Mouse (Mus musculus) lung, adult 2 months (tissue): ENCODE measurements around the gene Gm49388. TPM values are rescaled to one million over a fixed set of nuclear protein-coding genes. Genes with fewer than 3 reads are reported as not detected.

Experiments
- DNase-seq: peaks from one replicate; pipeline ENCODE4 v3.0.0; 2022
- H3K4me1 ChIP-seq: fragments of 200-500 bp; 2 replicates; pipeline ENCODE4 v1.6.1; 2011; ENCODE audit warnings: low read length; ENCODE audit not compliant: control insufficient read depth, insufficient read depth
- H3K4me3 ChIP-seq: fragments of 200-500 bp; replicated peaks from 2 replicates; pipeline ENCODE3; 2011; ENCODE audit warnings: low read depth, mild to moderate bottlenecking, control low read depth, low read length; ENCODE audit errors: extremely low read depth
- CTCF ChIP-seq: fragments of 200-500 bp; IDR thresholded peaks from 2 replicates; pipeline ENCODE4 v1.5.1; 2011; ENCODE audit warnings: mild to moderate bottlenecking, low read length, control low read depth; ENCODE audit not compliant: insufficient read depth
- POLR2A ChIP-seq: fragments of 200-500 bp; IDR thresholded peaks from 2 replicates; pipeline ENCODE4 v1.6.1; 2011; ENCODE audit warnings: low read depth, mild to moderate bottlenecking, control low read depth, low read length, borderline replicate concordance; ENCODE audit errors: extremely low read depth
- WGBS: fragments of 180-500 bp; shearing (Covaris S2); methylation state at CpG from one replicate; pipeline ENCODE4 v1.1.7; 2018; 5-methylcytosine and 5-hydroxymethylcytosine counted together
- polyA plus RNA-seq: library from polyadenylated mRNA; depleted of rRNA; stranded (reverse); fragments of >200 nt; gene quantifications from 2 replicates; pipeline ENCODE4 v1.2.3, GENCODE M21; 2012

Gene Gm49388
- polyA plus RNA-seq, 1 experiment = not detected

- TF ChIP-seq CTCF (no peak), POLR2A (no peak)
- WGBS = 77% methylated on average over 8 of the region's 8 CpGs
- H3K4me1 ChIP-seq = peaks cover 6% of the 10 kb centered on the region
- H3K4me3 ChIP-seq = peak overlapping the region; percentile 81
- no peak for DNase-seq
Measured at GRCm38 (mm10) chr7:127801010-127801621, 15.7 kb downstream of the Gm49388 start.

- TF ChIP-seq CTCF (no peak), POLR2A (no peak)
- no peak for DNase-seq
- Histone ChIP-seq H3K4me1 (peaks cover 6% of the 10 kb centered on the region), H3K4me3 (no peak overlapping the region)
- WGBS = 89% methylated on average over 17 of the region's 17 CpGs
Measured at GRCm38 (mm10) chr7:127802313-127802712, 16.9 kb downstream of the Gm49388 start.

- H3K4me1 ChIP-seq = no peaks in the 10 kb centered on the region
- no peak for DNase-seq
- WGBS = 69% methylated on average over 5 of the region's 5 CpGs
- H3K4me3 ChIP-seq = no peak overlapping the region
- TF ChIP-seq CTCF (no peak), POLR2A (no peak)
Measured at GRCm38 (mm10) chr7:127808821-127809220, 23.4 kb downstream of the Gm49388 start.

GRCm38 (mm10) chr7:127809846-127810245, 24.4 kb downstream of the Gm49388 start:
- Histone ChIP-seq H3K4me1 (no peaks in the 10 kb centered on the region; the same call in 1 of the 2 replicates), H3K4me3 (no peak overlapping the region)
- TF ChIP-seq CTCF (no peak), POLR2A (no peak)
- no peak for DNase-seq
- WGBS = 88% methylated on average over 1 of the region's 1 CpGs

- Histone ChIP-seq H3K4me3 (no peak overlapping the region), H3K4me1 (no peaks in the 10 kb centered on the region; the same call in 1 of the 2 replicates)
- no peak for DNase-seq
- 80% methylated on average over 10 of the region's 10 CpGs for WGBS
- TF ChIP-seq POLR2A (no peak), CTCF (no peak)
Measured at GRCm38 (mm10) chr7:127810650-127811049, 25.2 kb downstream of the Gm49388 start.

GRCm38 (mm10) chr7:127811240-127811639, 25.8 kb downstream of the Gm49388 start:
- DNase-seq = no peak
- no peak for TF ChIP-seq POLR2A
- TF ChIP-seq CTCF = no peak
- H3K4me1 ChIP-seq = no peaks in the 10 kb centered on the region; the same call in 1 of the 2 replicates
- WGBS = 73% methylated on average over 4 of the region's 4 CpGs
- H3K4me3 ChIP-seq = no peak overlapping the region

- Histone ChIP-seq H3K4me3 (no peak overlapping the region), H3K4me1 (no peaks in the 10 kb centered on the region; the same call in 1 of the 2 replicates)
- 80% methylated on average over 3 of the region's 3 CpGs for WGBS
- TF ChIP-seq CTCF = no peak
- no peak for DNase-seq
Measured at GRCm38 (mm10) chr7:127812292-127812691, 26.9 kb downstream of the Gm49388 start.

GRCm38 (mm10) chr7:127813821-127814220, 28.4 kb downstream of the Gm49388 start:
- DNase-seq = no peak
- 43% methylated on average over 4 of the region's 4 CpGs for WGBS
- Histone ChIP-seq H3K4me3 (no peak overlapping the region), H3K4me1 (no peaks in the 10 kb centered on the region; the same call in 1 of the 2 replicates)
- TF ChIP-seq POLR2A (no peak), CTCF (no peak)

GRCm38 (mm10) chr7:127814241-127814921, 29.0 kb downstream of the Gm49388 start:
- no peak for TF ChIP-seq CTCF
- no peak for TF ChIP-seq POLR2A
- WGBS = 39% methylated on average over 19 of the region's 19 CpGs
- DNase-seq = peak; percentile 41
- Histone ChIP-seq H3K4me3 (peak overlapping the region; percentile 38), H3K4me1 (no peaks in the 10 kb centered on the region; the same call in 1 of the 2 replicates)

- Histone ChIP-seq H3K4me1 (no peaks in the 10 kb centered on the region; the same call in 1 of the 2 replicates), H3K4me3 (no peak overlapping the region)
- no peak for DNase-seq
- TF ChIP-seq POLR2A (no peak), CTCF (no peak)
- 82% methylated on average over 15 of the region's 15 CpGs for WGBS
Measured at GRCm38 (mm10) chr7:127815116-127815665, 29.8 kb downstream of the Gm49388 start.
